Mouse (Mus musculus): Measurements from ENCODE around the gene Gm4756. TPM values are rescaled to one million over a fixed set of nuclear protein-coding genes. Genes with fewer than 3 reads are reported as not detected.
A peak's percentile ranks its signal among the peaks of the same experiment; 100 is the strongest.

Gene Gm4756
- polyA plus RNA-seq, 1 experiment from 2014 or later = not detected

GRCm38 (mm10) chr12:72582021-72582420 is 67.4 kb downstream of the Gm4756 start:
- WGBS = 80% methylated on average over 3 of the region's 3 CpGs
- no peak overlapping the region for H3K27ac ChIP-seq (replicated peaks; ENCODE audit: low read depth, low read length)
- H3K36me3 ChIP-seq (ENCODE audit: control insufficient read depth, insufficient read depth, low read length) = peaks cover 12% of the 10 kb centered on the region
- no peak for ATAC-seq (ENCODE audit: low read depth)
- H3K4me1 ChIP-seq (ENCODE audit: control insufficient read depth, insufficient read depth, low read length) = no peaks in the 10 kb centered on the region
- no peak overlapping the region for H3K4me2 ChIP-seq (ENCODE audit: low read depth, low read length)
- H3K9me3 ChIP-seq (ENCODE audit: control insufficient read depth, low read length) = no peaks in the 10 kb centered on the region
- no peak overlapping the region for H3K4me3 ChIP-seq (ENCODE audit: low read depth, low read length)
- no peak for DNase-seq (ENCODE audit: low spot score)
- H3K9ac ChIP-seq (ENCODE audit: low read depth, low read length) = no peak overlapping the region
- no peaks in the 10 kb centered on the region for H3K27me3 ChIP-seq (replicated peaks; ENCODE audit: control insufficient read depth, insufficient read depth, low read length)

- WGBS = 83% methylated on average over 4 of the region's 4 CpGs
- no peaks in the 10 kb centered on the region for H3K4me1 ChIP-seq (ENCODE audit: control insufficient read depth, insufficient read depth, low read length)
- no peak for ATAC-seq (ENCODE audit: low read depth)
- H3K9ac ChIP-seq (ENCODE audit: low read depth, low read length) = no peak overlapping the region
- H3K4me2 ChIP-seq (ENCODE audit: low read depth, low read length) = no peak overlapping the region
- no peak overlapping the region for H3K27ac ChIP-seq (replicated peaks; ENCODE audit: low read depth, low read length)
- 0 out of 2 replicates have a peak, but pooled peaks cover 7% of the 10 kb centered on the region for H3K36me3 ChIP-seq (ENCODE audit: control insufficient read depth, insufficient read depth, low read length)
- H3K27me3 ChIP-seq (replicated peaks; ENCODE audit: control insufficient read depth, insufficient read depth, low read length) = no peaks in the 10 kb centered on the region
- DNase-seq (ENCODE audit: low spot score) = no peak
- H3K9me3 ChIP-seq (ENCODE audit: control insufficient read depth, low read length) = no peaks in the 10 kb centered on the region
- no peak overlapping the region for H3K4me3 ChIP-seq (ENCODE audit: low read depth, low read length)
Measured at GRCm38 (mm10) chr12:72564281-72564795, 85.1 kb downstream of the Gm4756 start.

- H3K27me3 ChIP-seq (replicated peaks; ENCODE audit: control insufficient read depth, insufficient read depth, low read length) = no peaks in the 10 kb centered on the region
- no peaks in the 10 kb centered on the region for H3K9me3 ChIP-seq (ENCODE audit: control insufficient read depth, low read length)
- H3K4me2 ChIP-seq (ENCODE audit: low read depth, low read length) = no peak overlapping the region
- no peak overlapping the region for H3K9ac ChIP-seq (ENCODE audit: low read depth, low read length)
- 0 out of 2 replicates have a peak, but pooled peaks cover 5% of the 10 kb centered on the region for H3K36me3 ChIP-seq (ENCODE audit: control insufficient read depth, insufficient read depth, low read length)
- H3K4me1 ChIP-seq (ENCODE audit: control insufficient read depth, insufficient read depth, low read length) = no peaks in the 10 kb centered on the region
- H3K4me3 ChIP-seq (ENCODE audit: low read depth, low read length) = no peak overlapping the region
- peak; percentile 4 for DNase-seq (ENCODE audit: low spot score)
- H3K27ac ChIP-seq (replicated peaks; ENCODE audit: low read depth, low read length) = no peak overlapping the region
- no peak; the same call in 1 of the 2 replicates for ATAC-seq (ENCODE audit: low read depth)
- 76% methylated on average over 4 of the region's 4 CpGs for WGBS
Measured at GRCm38 (mm10) chr12:72554347-72554746, 95.1 kb downstream of the Gm4756 start.

GRCm38 (mm10) chr12:72538571-72538970 is 110.9 kb downstream of the Gm4756 start:
- 70% methylated on average over 10 of the region's 10 CpGs for WGBS
- H3K9ac ChIP-seq (ENCODE audit: low read depth, low read length) = no peak overlapping the region
- DNase-seq (ENCODE audit: low spot score) = peak; percentile 48
- no peak overlapping the region for H3K4me3 ChIP-seq (ENCODE audit: low read depth, low read length)
- H3K4me2 ChIP-seq (ENCODE audit: low read depth, low read length) = no peak overlapping the region
- no peak overlapping the region for H3K27ac ChIP-seq (replicated peaks; ENCODE audit: low read depth, low read length)
- H3K36me3 ChIP-seq (ENCODE audit: control insufficient read depth, insufficient read depth, low read length) = peaks cover 11% of the 10 kb centered on the region
- H3K4me1 ChIP-seq (ENCODE audit: control insufficient read depth, insufficient read depth, low read length) = peaks cover 6% of the 10 kb centered on the region
- no peaks in the 10 kb centered on the region for H3K27me3 ChIP-seq (replicated peaks; ENCODE audit: control insufficient read depth, insufficient read depth, low read length)
- ATAC-seq (ENCODE audit: low read depth) = no peak
- no peaks in the 10 kb centered on the region for H3K9me3 ChIP-seq (ENCODE audit: control insufficient read depth, low read length)

- Histone ChIP-seq H3K27ac (replicated peaks; ENCODE audit: low read depth, low read length) (peak within 1 kb of the TSS; percentile 66), H3K9me3 (ENCODE audit: control insufficient read depth, low read length) (no peaks in the 10 kb centered on the region), H3K4me3 (ENCODE audit: low read depth, low read length) (peak within 1 kb of the TSS; percentile 71), H3K4me1 (ENCODE audit: control insufficient read depth, insufficient read depth, low read length) (peaks cover 6% of the 10 kb centered on the region), H3K27me3 (replicated peaks; ENCODE audit: control insufficient read depth, insufficient read depth, low read length) (no peaks in the 10 kb centered on the region), H3K36me3 (ENCODE audit: control insufficient read depth, insufficient read depth, low read length) (no peaks in the 10 kb centered on the region), H3K9ac (ENCODE audit: low read depth, low read length) (peak within 1 kb of the TSS; percentile 78), H3K4me2 (ENCODE audit: low read depth, low read length) (peak within 1 kb of the TSS; percentile 75)
- DNase-seq (ENCODE audit: low spot score) (peak; percentile 98), ATAC-seq (ENCODE audit: low read depth) (peak; percentile 99)
- under 1% methylated on average over 37 of the region's 45 CpGs for WGBS
Measured at GRCm38 (mm10) chr12:72536021-72536597, 113.4 kb downstream of the Gm4756 start, which contains the start of gene Pcnx4. TSS of gene Pcnx4 (plus strand) at chr12:72536383.

GRCm38 (mm10) chr12:72535599-72535998 is 113.9 kb downstream of the Gm4756 start:
- Histone ChIP-seq H3K27me3 (replicated peaks; ENCODE audit: control insufficient read depth, insufficient read depth, low read length) (no peaks in the 10 kb centered on the region), H3K27ac (replicated peaks; ENCODE audit: low read depth, low read length) (0 out of 2 replicates have a peak overlapping the region, but pooled peaks have one; percentile 66), H3K4me1 (ENCODE audit: control insufficient read depth, insufficient read depth, low read length) (peaks cover 6% of the 10 kb centered on the region), H3K9me3 (ENCODE audit: control insufficient read depth, low read length) (0 out of 2 replicates have a peak, but pooled peaks cover 2% of the 10 kb centered on the region), H3K4me3 (ENCODE audit: low read depth, low read length) (peak overlapping the region; percentile 71), H3K9ac (ENCODE audit: low read depth, low read length) (peak overlapping the region; percentile 17; the same call in 1 of the 2 replicates), H3K36me3 (ENCODE audit: control insufficient read depth, insufficient read depth, low read length) (no peaks in the 10 kb centered on the region), H3K4me2 (ENCODE audit: low read depth, low read length) (peak overlapping the region; percentile 75)
- ATAC-seq (ENCODE audit: low read depth) (no peak), DNase-seq (ENCODE audit: low spot score) (no peak)
- WGBS = 39% methylated on average over 3 of the region's 3 CpGs

GRCm38 (mm10) chr12:72533986-72534385 is 115.5 kb downstream of the Gm4756 start:
- no peak for ATAC-seq (ENCODE audit: low read depth)

GRCm38 (mm10) chr12:72532303-72532702 is 117.2 kb downstream of the Gm4756 start:
- peaks cover 4% of the 10 kb centered on the region for H3K4me1 ChIP-seq (ENCODE audit: control insufficient read depth, insufficient read depth, low read length)
- H3K27ac ChIP-seq (replicated peaks; ENCODE audit: low read depth, low read length) = no peak overlapping the region
- peaks cover 11% of the 10 kb centered on the region for H3K9me3 ChIP-seq (ENCODE audit: control insufficient read depth, low read length)
- H3K4me2 ChIP-seq (ENCODE audit: low read depth, low read length) = no peak overlapping the region
- ATAC-seq (ENCODE audit: low read depth) = no peak
- no peaks in the 10 kb centered on the region for H3K27me3 ChIP-seq (replicated peaks; ENCODE audit: control insufficient read depth, insufficient read depth, low read length)
- DNase-seq (ENCODE audit: low spot score) = no peak
- WGBS = 82% methylated on average over 7 of the region's 7 CpGs
- H3K9ac ChIP-seq (ENCODE audit: low read depth, low read length) = no peak overlapping the region
- H3K36me3 ChIP-seq (ENCODE audit: control insufficient read depth, insufficient read depth, low read length) = no peaks in the 10 kb centered on the region
- no peak overlapping the region for H3K4me3 ChIP-seq (ENCODE audit: low read depth, low read length)

More at GRCm38 (mm10) chr12:72533986-72534385, 115.5 kb downstream of the Gm4756 start:
- no peak overlapping the region for H3K4me3 ChIP-seq (ENCODE audit: low read depth, low read length)
- no peak overlapping the region for H3K27ac ChIP-seq (replicated peaks; ENCODE audit: low read depth, low read length)
- no peak for DNase-seq (ENCODE audit: low spot score)
- H3K27me3 ChIP-seq (replicated peaks; ENCODE audit: control insufficient read depth, insufficient read depth, low read length) = no peaks in the 10 kb centered on the region
- no peak overlapping the region for H3K4me2 ChIP-seq (ENCODE audit: low read depth, low read length)
- WGBS = 81% methylated on average over 6 of the region's 6 CpGs
- H3K9me3 ChIP-seq (ENCODE audit: control insufficient read depth, low read length) = peaks cover 11% of the 10 kb centered on the region
- H3K4me1 ChIP-seq (ENCODE audit: control insufficient read depth, insufficient read depth, low read length) = peaks cover 6% of the 10 kb centered on the region
- H3K9ac ChIP-seq (ENCODE audit: low read depth, low read length) = no peak overlapping the region
- no peaks in the 10 kb centered on the region for H3K36me3 ChIP-seq (ENCODE audit: control insufficient read depth, insufficient read depth, low read length)
